Mouse (Mus musculus): Measurements from ENCODE around the gene Itga4.

- TF ChIP-seq CTCF (IDR thresholded peaks at IDR 0.05; ENCODE audit: insufficient read depth, low read length) (no peak), POLR2A (IDR thresholded peaks at IDR 0.05; ENCODE audit: borderline replicate concordance, extremely low read depth, low read depth, low read length) (no peak)
These were observed 123.3 kb downstream of the Itga4 start for GRCm38 (mm10) chr2:79378346-79379086.

Data from lung, adult 2 months (tissue).